Mouse (Mus musculus) embryonic facial prominence, embryonic 11.5 days (tissue): ENCODE data around the gene 1110002E22Rik. TPM values are rescaled to one million over a fixed set of nuclear protein-coding genes. Genes with fewer than 3 reads are reported as not detected.

ENCODE experiments used
- ATAC-seq: fragments of 200-750 bp; cut with Nextera tagmentation; replicated peaks from 2 replicates; pipeline ENCODE4 v1.8.0; 2017; ENCODE audit warnings: low read depth; ENCODE audit not compliant: insufficient number of reproducible peaks, low FRiP score, low TSS enrichment
- DNase-seq: peaks from one replicate; pipeline ENCODE4 v3.0.0-alpha.2; 2015; ENCODE audit warnings: low spot score
- H3K27ac ChIP-seq: fragments of 300-500 bp; sonication (generic); replicated peaks from 2 replicates; pipeline ENCODE4 v1.5.1; 2014; ENCODE audit warnings: mild to moderate bottlenecking, low read depth, low read length, control low read depth
- H3K27me3 ChIP-seq: fragments of 300-500 bp; sonication (generic); 2 replicates; pipeline ENCODE4 v1.6.1; 2014; ENCODE audit warnings: mild to moderate bottlenecking, low read length, moderate library complexity, mixed read lengths; ENCODE audit not compliant: control insufficient read depth, insufficient read depth
- H3K36me3 ChIP-seq: fragments of 300-500 bp; sonication (generic); replicated peaks from 2 replicates; pipeline ENCODE4 v1.6.1; 2014; ENCODE audit warnings: low read depth, mild to moderate bottlenecking, low read length, moderate library complexity, mixed read lengths; ENCODE audit not compliant: control insufficient read depth, insufficient read depth
- H3K4me1 ChIP-seq: fragments of 300-500 bp; sonication (generic); 2 replicates; pipeline ENCODE4 v1.6.1; 2014; ENCODE audit warnings: low read length, mixed read lengths; ENCODE audit not compliant: control insufficient read depth, insufficient read depth
- H3K4me2 ChIP-seq: fragments of 300-500 bp; sonication (generic); 2 replicates; pipeline ENCODE4 v1.6.1; 2014; ENCODE audit warnings: low read depth, mild to moderate bottlenecking, control low read depth, low read length, moderate library complexity
- H3K4me3 ChIP-seq: fragments of 300-500 bp; sonication (generic); 2 replicates; pipeline ENCODE4 v1.5.1; 2014; ENCODE audit warnings: low read depth, low read length, control low read depth
- H3K9ac ChIP-seq: fragments of 300-500 bp; sonication (generic); replicated peaks from 2 replicates; pipeline ENCODE4 v1.6.1; 2014; ENCODE audit warnings: mild to moderate bottlenecking, control low read depth, low read length
- H3K9me3 ChIP-seq: fragments of 300-500 bp; sonication (generic); replicated peaks from 2 replicates; pipeline ENCODE4 v1.6.1; 2016; ENCODE audit warnings: mild to moderate bottlenecking, low read length, inconsistent platforms, mixed read lengths; ENCODE audit not compliant: control insufficient read depth
- WGBS: fragments of 180-500 bp; shearing (Covaris S2); extraction: QIAGEN DNeasy Blood & Tissue Kit; methylation state at CpG from one replicate; pipeline ENCODE4 v1.1.7; 2014; 5-methylcytosine and 5-hydroxymethylcytosine counted together
- polyA plus RNA-seq: library from polyadenylated mRNA; unstranded; fragments of >200 nt; fragmentation: Nextera tagmentation; extraction: Ambion mirVana; gene quantifications from 2 replicates; pipeline ENCODE4 v1.2.1, GENCODE M21; 2014

The 1110002E22Rik gene
- polyA plus RNA-seq, 1 experiment from 2014 or later: 0.17 TPM

GRCm38 (mm10) chr3:138030563-138030962, 34.3 kb upstream of the 1110002E22Rik start:
- WGBS: 88% methylated on average over 6 of the region's 6 CpGs
- Histone ChIP-seq H3K4me2 (no peak overlapping the region), H3K27me3 (no peaks in the 10 kb centered on the region), H3K9ac (no peak overlapping the region), H3K4me3 (no peak overlapping the region), H3K36me3 (no peaks in the 10 kb centered on the region), H3K9me3 (no peaks in the 10 kb centered on the region), H3K4me1 (no peaks in the 10 kb centered on the region), H3K27ac (no peak overlapping the region)
- no peak for ATAC-seq
- no peak for DNase-seq

DNA sequence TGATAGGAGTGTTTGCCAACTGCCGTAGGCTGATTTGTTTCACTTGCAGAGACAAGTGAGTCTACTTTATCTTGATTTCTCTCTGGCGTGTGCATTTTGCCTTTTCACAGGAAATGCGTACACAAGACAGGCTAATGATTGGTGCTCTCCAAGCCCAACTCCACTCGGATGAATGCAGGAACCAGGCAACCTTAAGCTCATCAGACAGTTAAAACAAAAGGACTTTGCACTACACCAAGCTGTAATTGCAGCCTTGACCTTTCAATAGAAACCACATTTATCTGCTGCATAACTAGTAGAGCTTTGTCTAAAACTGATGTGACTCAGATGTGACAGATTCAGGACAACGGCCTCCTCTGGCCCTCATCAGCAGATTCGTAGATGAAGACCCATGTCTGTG, 30.9 kb upstream of the 1110002E22Rik start:
- ATAC-seq (no peak), DNase-seq (no peak)
- Histone ChIP-seq H3K4me2 (no peak overlapping the region), H3K27ac (no peak overlapping the region), H3K36me3 (no peaks in the 10 kb centered on the region), H3K4me3 (no peak overlapping the region), H3K9me3 (no peaks in the 10 kb centered on the region), H3K27me3 (no peaks in the 10 kb centered on the region), H3K9ac (no peak overlapping the region), H3K4me1 (no peaks in the 10 kb centered on the region)
- WGBS: 71% methylated on average over 6 of the region's 6 CpGs

DNA sequence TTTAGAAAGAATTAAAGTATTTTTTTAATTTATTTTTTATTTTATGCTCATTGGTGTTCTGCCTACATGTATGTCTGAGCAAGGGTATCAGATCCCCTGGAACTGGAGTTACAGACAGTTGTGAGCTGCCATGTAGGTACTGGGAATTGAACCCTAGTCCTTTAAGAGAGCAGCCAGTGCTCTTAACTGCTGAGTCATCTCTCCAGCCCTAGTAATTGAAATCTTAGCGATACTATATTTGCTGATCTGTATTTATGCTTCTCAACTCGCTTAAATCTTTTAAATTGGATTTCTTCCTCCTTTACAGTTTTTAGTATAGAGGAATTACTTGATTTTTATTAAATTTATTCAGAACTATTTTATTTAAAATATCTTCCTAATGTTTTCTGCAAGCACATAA, 23.9 kb upstream of the 1110002E22Rik start:
- H3K9ac ChIP-seq: no peak overlapping the region
- H3K4me3 ChIP-seq: no peak overlapping the region
- 84% methylated on average over 2 of the region's 2 CpGs for WGBS
- no peaks in the 10 kb centered on the region for H3K36me3 ChIP-seq
- no peaks in the 10 kb centered on the region for H3K4me1 ChIP-seq
- H3K27me3 ChIP-seq: no peaks in the 10 kb centered on the region
- no peak overlapping the region for H3K4me2 ChIP-seq
- DNase-seq: no peak
- ATAC-seq: no peak
- H3K9me3 ChIP-seq: no peaks in the 10 kb centered on the region
- no peak overlapping the region for H3K27ac ChIP-seq

- no peak overlapping the region for H3K4me2 ChIP-seq
- no peak overlapping the region for H3K27ac ChIP-seq
- ATAC-seq: no peak
- no peak overlapping the region for H3K4me3 ChIP-seq
- H3K27me3 ChIP-seq: no peaks in the 10 kb centered on the region
- no peaks in the 10 kb centered on the region for H3K9me3 ChIP-seq
- H3K4me1 ChIP-seq: no peaks in the 10 kb centered on the region
- 54% methylated on average over 3 of the region's 3 CpGs for WGBS
- H3K9ac ChIP-seq: no peak overlapping the region
- no peak for DNase-seq
- no peaks in the 10 kb centered on the region for H3K36me3 ChIP-seq
Measured at GRCm38 (mm10) chr3:138041591-138042301, 23.1 kb upstream of the 1110002E22Rik start.

GRCm38 (mm10) chr3:138043316-138043715, 21.5 kb upstream of the 1110002E22Rik start:
- H3K4me1 ChIP-seq: no peaks in the 10 kb centered on the region
- no peak for ATAC-seq
- H3K4me2 ChIP-seq: no peak overlapping the region
- H3K27me3 ChIP-seq: no peaks in the 10 kb centered on the region
- H3K27ac ChIP-seq: no peak overlapping the region
- no peaks in the 10 kb centered on the region for H3K9me3 ChIP-seq
- H3K9ac ChIP-seq: no peak overlapping the region
- no peak for DNase-seq
- H3K36me3 ChIP-seq: no peaks in the 10 kb centered on the region
- WGBS: 86% methylated on average over 7 of the region's 7 CpGs
- no peak overlapping the region for H3K4me3 ChIP-seq

GRCm38 (mm10) chr3:138049555-138049954, 15.3 kb upstream of the 1110002E22Rik start:
- no peak overlapping the region for H3K4me3 ChIP-seq
- H3K4me2 ChIP-seq: no peak overlapping the region
- no peak overlapping the region for H3K9ac ChIP-seq
- H3K27me3 ChIP-seq: no peaks in the 10 kb centered on the region
- no peak for ATAC-seq
- no peaks in the 10 kb centered on the region for H3K4me1 ChIP-seq
- 75% methylated on average over 6 of the region's 6 CpGs for WGBS
- no peak for DNase-seq
- no peaks in the 10 kb centered on the region for H3K9me3 ChIP-seq
- H3K27ac ChIP-seq: no peak overlapping the region
- H3K36me3 ChIP-seq: no peaks in the 10 kb centered on the region

GRCm38 (mm10) chr3:138050772-138051171, 14.1 kb upstream of the 1110002E22Rik start:
- Histone ChIP-seq H3K27ac (no peak overlapping the region), H3K4me3 (no peak overlapping the region), H3K36me3 (no peaks in the 10 kb centered on the region), H3K9me3 (no peaks in the 10 kb centered on the region), H3K4me2 (no peak overlapping the region), H3K4me1 (no peaks in the 10 kb centered on the region), H3K9ac (no peak overlapping the region), H3K27me3 (no peaks in the 10 kb centered on the region)
- DNase-seq: no peak
- WGBS: 89% methylated on average over 11 of the region's 11 CpGs
- no peak for ATAC-seq

GRCm38 (mm10) chr3:138051431-138051830, 13.4 kb upstream of the 1110002E22Rik start:
- Histone ChIP-seq H3K4me2 (no peak overlapping the region), H3K27ac (no peak overlapping the region), H3K9ac (no peak overlapping the region), H3K36me3 (no peaks in the 10 kb centered on the region), H3K9me3 (no peaks in the 10 kb centered on the region), H3K4me3 (no peak overlapping the region), H3K27me3 (no peaks in the 10 kb centered on the region), H3K4me1 (no peaks in the 10 kb centered on the region)
- WGBS: 75% methylated on average over 3 of the region's 3 CpGs
- ATAC-seq (no peak), DNase-seq (no peak)
